Mouse (Mus musculus) heart, postnatal 25 days (tissue): ENCODE results near the gene Dnm1. TPM values are rescaled to one million over a fixed set of nuclear protein-coding genes. Genes with fewer than 3 reads are reported as not detected.
"Not testable (repeated sequence)": the region's sequence is repeated elsewhere in the genome, so short reads cannot be mapped to it uniquely, and the experiment has no call there.

Experiments
- DNase-seq: peaks from one replicate; pipeline ENCODE4 v3.0.0; 2022; ENCODE audit warnings: low spot score
- intact Hi-C: fragments of 180-260 bp; cut with DNase I; formaldehyde crosslinking; loops from one replicate; pipeline ENCODE4 v1.15.1; 2025
- total RNA-seq, 2 experiments: library from RNA; stranded (reverse); gene quantifications; 2 replicates each; pipeline ENCODE4 v1.2.3; 2021

Dnm1 gene
- total RNA-seq, 2 experiments from 2014 or later = 5.0 to 5.2 TPM

DNA sequence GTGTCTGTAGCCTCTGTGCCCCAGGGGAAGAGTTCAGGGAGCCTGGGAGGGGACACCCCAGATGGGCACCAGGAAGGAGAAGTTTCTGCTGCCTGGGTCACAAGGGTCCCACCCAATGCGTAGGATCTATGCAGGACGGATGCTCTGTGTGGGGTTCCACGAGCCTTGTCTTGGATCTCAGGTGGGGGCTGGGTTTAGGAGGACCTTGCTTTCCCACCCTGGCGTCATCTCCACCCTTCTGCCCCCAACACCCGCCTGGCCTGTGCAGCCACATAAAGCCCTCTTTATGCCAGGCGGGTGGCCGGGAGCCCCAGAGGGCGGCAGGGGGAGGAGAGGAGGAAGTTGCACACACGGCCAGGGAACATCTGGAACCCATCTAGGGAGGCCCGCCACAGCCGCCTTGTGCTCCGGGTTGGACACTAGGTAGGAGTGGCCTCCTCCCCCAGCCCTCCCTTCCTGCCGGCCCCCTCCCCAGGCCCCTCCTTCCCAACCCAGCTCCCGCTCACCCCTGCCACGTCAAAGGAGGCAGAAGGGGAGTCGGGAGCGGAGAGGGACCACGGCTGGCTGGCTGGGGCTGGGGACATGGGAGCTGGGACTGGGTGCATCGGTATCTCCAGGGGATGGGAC is 35.2 kb downstream of the Dnm1 start:
- DNase-seq = peak; percentile 75
- intact Hi-C loops = no loop called here

DNA sequence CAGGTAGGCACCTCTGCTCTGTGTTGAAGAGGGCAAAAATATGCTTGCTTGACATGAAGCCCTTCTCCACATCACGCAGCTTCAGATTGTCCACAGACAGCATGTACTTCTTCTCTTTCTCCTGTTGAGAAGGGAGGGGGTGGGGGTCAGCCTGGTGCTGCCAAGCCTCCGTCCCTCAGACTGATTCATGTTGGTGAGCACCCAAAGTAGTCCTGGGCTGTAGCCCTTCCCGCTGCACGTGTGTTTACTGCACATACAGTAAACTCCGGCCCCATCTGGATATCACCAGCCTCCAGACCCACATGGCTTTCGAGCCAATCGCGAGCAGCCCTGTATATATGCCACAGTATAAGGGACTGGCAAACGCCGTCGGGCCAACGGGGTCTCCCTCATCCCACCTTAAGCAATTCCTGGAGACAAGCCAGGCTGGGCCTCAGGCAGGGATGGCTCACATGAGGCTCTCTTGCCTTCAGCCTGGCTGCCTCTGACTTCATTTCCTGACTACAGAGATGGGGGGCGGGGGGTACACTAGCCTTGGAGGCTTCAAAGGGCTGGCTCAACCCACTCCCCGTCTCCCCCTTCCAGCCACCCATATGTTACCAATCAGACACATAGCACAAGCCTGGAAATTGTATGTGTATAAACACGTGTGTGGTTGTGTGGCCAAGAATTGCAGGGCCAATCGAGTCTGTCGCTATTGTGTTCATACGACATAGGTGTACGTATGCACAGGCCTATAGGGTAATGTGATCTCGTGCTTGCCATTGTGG is 36.1 kb downstream of the Dnm1 start:
- intact Hi-C loops = no loop called here
- DNase-seq = no peak

DNA sequence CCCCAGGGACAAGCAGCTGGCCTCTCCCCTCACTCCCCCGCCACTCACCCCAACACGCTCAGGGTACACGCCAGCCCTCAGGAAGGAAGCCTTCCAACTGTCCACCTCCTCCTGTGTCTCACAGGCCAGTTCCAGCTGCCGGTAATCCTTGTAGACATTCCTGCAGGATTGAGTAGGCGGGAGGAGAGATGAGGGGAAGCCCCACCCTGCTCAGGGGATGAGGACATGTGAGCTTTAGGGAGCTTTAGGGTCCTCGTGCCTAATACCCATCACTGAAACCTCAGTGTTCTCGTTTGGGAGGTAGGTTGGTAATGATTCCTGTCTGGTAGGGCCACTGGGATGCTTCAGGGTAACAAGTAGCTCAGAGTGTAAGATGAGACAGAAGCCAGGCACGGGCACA is 37.4 kb downstream of the Dnm1 start:
- DNase-seq = peak; percentile 55
- intact Hi-C loops = no loop called here

- no peak for DNase-seq
- intact Hi-C loops = no loop called here
Measured at GRCm38 (mm10) chr2:32314831-32315230, 38.3 kb downstream of the Dnm1 start.

GRCm38 (mm10) chr2:32312318-32312964 is 40.7 kb downstream of the Dnm1 start:
- DNase-seq = peak; percentile 31
- intact Hi-C loops = no loop called here

DNA sequence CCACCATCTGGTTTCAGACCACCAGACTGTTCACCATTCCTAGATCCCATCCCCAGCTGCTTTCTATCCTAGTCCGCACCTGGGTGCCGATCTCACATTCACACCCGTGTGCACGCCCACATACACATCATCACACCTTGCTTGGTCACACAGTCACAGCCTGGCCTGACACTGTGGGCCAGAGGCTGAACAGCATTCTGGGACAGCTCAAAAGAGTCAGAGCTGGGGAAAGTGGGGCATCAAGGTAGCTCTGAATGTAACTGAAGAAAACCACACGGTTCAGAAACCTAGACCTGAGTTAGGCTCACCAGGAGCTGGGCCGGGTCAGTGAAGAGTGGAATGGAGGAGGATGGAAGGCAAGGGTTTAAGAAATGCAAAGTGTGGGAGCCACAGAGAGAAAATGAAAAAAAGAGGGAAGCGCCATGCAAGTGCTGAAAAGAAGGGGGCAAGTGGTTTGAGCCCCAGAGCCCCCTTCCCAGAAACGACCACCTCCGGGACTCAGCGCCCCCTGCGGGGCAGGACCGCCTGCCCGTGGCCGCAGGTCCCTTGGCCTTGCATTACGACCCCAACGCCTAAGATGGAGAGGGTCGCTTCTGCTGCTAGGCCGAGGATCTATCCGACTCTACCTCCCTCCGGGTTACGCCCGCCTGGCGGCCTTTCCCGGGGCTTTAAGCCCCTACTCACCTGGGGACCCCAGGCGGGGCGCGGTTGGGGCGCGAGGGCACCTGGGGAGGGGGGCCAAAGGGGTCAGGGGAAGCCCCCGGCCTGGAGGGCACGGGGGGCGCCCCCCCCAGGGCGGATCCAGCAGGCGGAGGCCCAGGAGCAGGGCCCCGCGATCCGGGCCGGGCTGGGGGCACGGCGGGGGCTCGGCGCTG is 41.5 kb downstream of the Dnm1 start:
- intact Hi-C loops = no loop called here
- no peak for DNase-seq

- intact Hi-C loops = no loop called here
Measured at GRCm38 (mm10) chr2:32310096-32310845, 42.9 kb downstream of the Dnm1 start.

DNA sequence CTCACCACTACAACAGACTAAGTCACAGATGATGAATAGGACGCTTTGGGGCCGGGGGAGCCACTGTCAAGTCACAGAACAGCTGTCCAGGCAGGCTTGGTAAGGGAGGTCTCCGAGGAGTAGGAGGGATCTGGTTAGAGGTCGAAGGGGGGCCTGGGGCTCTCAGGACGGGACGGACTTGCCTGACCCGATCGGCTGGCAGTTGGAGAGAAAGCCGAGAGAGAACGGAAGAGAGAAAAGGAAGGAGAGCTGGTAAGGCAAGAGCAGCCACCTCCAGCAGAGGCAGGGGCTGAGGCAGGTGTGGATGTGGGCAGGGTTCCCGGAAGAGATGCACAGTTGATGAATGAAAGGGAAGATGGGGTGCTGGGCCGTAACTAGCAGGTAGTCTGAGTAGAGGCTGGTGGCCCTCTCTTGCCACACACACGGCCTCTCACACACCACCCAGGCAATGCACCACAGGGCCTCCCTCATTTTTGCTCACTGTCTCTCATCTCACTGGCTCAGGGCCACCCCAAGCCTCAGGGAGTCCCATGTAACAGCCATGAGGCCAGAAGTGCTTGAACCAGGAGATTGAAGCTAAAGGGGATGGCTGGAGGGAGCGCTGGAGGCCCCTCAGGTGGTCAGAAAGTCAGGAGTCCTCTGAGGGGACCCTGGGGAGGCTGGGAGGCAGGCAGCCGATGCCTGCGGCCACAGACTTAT is 44.1 kb downstream of the Dnm1 start:
- no peak for DNase-seq
- intact Hi-C loops = no loop called here

More at GRCm38 (mm10) chr2:32310096-32310845, 42.9 kb downstream of the Dnm1 start:
- DNase-seq = no peak

DNA sequence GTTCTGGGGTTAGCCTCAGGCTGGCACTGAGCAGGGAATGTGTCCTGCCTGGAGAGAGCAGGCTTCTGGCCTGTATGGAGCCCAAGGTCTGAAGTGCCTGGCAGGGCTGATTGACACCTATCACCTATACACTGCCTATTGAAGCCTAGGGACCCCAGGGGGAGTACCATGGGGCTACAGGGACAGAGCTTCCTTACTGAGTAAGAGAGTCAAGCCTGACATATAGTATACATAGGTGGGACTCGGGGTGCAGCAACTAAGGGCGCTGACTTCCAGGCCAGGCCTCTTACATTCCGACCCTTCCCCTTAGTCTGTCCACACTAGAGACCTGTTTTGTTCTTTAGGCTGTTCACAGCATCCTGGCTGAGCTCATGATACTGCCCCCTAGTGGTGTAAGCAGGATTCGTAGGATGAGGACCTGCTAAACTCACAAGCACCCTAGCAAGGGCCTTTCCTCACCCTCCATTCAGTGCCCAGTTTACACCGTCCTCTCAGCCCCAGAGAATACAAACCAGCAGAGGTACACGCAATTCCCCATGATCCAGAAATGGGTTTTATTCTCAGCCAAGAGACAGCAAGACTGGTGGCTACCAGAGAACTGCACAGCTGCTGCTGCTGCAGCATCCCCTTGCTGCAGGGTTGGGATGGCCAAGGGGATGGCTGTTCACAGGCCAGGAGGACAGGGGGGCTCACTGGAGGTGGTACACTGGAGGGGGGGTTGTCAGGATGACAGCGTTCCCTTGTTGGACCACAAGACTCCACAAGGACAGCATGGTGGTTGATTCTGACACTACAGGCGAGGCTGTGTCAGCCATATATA is 45.0 kb downstream of the Dnm1 start:
- no peak for DNase-seq
- intact Hi-C loops = no loop called here

- DNase-seq = no peak
- intact Hi-C loops = no loop called here
Measured at GRCm38 (mm10) chr2:32307247-32307798, 45.8 kb downstream of the Dnm1 start.

DNA sequence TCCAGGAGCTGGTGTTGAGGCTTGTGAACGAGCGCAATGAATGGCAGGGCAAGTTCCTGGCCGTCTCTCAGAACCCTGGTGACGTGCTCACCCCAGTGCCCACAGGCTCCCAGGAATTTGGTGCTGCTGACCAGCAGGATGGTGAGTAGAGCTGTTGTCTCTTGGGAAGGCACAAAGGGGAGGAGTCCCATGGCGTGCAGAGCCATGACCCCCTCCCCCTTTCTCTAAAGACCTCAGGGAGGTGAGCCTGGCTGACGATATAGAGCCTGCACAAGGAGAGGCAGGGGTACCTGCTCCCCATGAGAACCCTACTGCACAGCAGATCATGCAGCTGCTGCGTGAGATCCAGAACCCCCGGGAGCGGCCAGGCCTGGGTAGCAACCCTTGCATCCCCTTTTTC is 47.0 kb downstream of the Dnm1 start:
- intact Hi-C loops = no loop called here
- DNase-seq = no peak

- intact Hi-C loops = no loop called here
- no peak for DNase-seq
Measured at GRCm38 (mm10) chr2:32305668-32306067, 47.5 kb downstream of the Dnm1 start.

GRCm38 (mm10) chr2:32304145-32304832 is 48.8 kb downstream of the Dnm1 start:
- DNase-seq = no peak
- intact Hi-C loops = no loop called here

DNA sequence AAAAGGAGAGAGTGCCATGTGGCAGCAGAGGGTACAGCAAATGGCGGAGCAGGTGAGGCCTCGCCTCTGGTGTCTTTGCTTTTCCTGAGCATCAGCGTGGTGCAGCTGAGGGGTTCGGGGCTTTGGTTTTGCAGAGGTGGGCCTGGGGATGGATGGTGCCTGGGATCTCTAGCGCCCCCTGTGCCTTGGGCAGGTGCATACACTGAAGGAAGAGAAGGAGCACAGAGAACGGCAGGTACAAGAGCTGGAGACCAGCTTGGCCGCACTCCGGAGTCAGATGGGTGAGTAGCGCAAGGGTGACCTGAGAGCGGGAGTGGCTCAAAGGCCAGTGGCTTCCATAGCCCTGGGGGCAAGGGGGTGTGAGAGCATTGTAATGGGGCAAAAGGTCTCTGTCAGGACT is 50.2 kb downstream of the Dnm1 start:
- DNase-seq = no peak
- intact Hi-C loops = no loop called here

DNA sequence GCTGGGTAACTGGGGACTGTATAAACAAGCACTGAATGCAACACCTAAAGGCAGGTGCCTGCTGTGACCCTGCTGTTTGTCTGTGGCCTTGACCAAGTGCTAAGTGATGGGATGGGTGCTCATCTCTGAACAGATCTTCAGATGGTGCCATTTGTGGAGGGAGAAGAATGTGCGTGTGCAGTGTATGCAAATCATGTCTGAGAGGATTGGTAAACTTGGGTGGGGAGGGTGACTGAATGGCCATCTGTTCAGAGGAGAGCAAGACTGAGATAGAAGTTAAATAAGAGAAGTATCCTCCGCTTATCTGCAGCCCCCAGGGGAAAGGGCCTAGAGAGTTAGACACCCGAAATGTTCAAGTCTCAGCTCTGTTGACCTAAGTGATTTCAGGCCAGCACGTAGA is 53.7 kb downstream of the Dnm1 start:
- no peak for DNase-seq
- intact Hi-C loops = no loop called here

DNA sequence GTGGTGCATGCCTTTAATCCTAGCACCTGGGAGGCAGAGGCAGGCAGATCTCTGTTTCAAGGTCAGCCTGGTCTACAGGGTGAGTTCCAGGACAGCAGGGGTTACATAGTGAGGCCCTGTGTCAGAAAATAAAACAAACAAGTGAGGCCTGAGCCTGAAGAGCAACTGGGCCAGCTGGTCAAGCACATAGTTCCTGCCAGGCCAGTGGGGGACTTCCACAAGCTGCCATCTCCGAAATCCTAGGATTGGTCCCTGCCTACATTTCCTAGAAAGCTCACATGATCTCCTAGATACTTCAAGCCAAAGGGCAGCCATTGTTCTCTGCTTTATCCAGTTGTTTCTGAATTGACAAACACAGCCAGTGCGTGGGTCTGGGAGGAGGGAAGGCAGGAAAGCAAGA is 57.3 kb downstream of the Dnm1 start:
- intact Hi-C loops, DNase-seq: not testable (repeated sequence)

- no peak for DNase-seq
- intact Hi-C loops = no loop called here
Measured at GRCm38 (mm10) chr2:32295285-32295684, 57.9 kb downstream of the Dnm1 start.
